Mouse (Mus musculus) urinary bladder, adult 18-20 months (tissue): ENCODE measurements around the gene Tmem141.
A peak's percentile ranks its signal among the peaks of the same experiment; 100 is the strongest.

Experiments used
- DNase-seq, 2 experiments: peaks; one replicate each; pipeline ENCODE4 v3.0.0; 2022; ENCODE audit warnings: low spot score in 2 of 2, mixed read lengths in 2 of 2

Gene Tmem141

GRCm38 (mm10) chr2:25607761-25608622 lies 13.8 kb downstream of the Tmem141 start, which contains the start of gene Rabl6:
Gene Rabl6, minus strand, starts transcription at chr2:25608521.
- DNase-seq, result peak; percentile 80 to 88

- DNase-seq, result no peak
Measured at GRCm38 (mm10) chr2:25602526-25602925, 19.3 kb downstream of the Tmem141 start.

GRCm38 (mm10) chr2:25600037-25600436 lies 21.8 kb downstream of the Tmem141 start:
- DNase-seq, result no peak

GRCm38 (mm10) chr2:25598749-25599148 lies 23.1 kb downstream of the Tmem141 start:
- DNase-seq, result no peak

- no peak for DNase-seq
Measured at GRCm38 (mm10) chr2:25596765-25597510, 24.9 kb downstream of the Tmem141 start.

GRCm38 (mm10) chr2:25591863-25592262 lies 29.9 kb downstream of the Tmem141 start:
- no peak for DNase-seq

- no peak for DNase-seq
Measured at GRCm38 (mm10) chr2:25588227-25588907, 33.4 kb downstream of the Tmem141 start.

GRCm38 (mm10) chr2:25587290-25587689 lies 34.5 kb downstream of the Tmem141 start:
- no peak for DNase-seq

GRCm38 (mm10) chr2:25585601-25586000 lies 36.2 kb downstream of the Tmem141 start:
- no peak for DNase-seq

- no peak for DNase-seq
Measured at GRCm38 (mm10) chr2:25584856-25585255, 36.9 kb downstream of the Tmem141 start.

- DNase-seq, result no peak
Measured at GRCm38 (mm10) chr2:25584152-25584551, 37.7 kb downstream of the Tmem141 start.

- no peak for DNase-seq
Measured at GRCm38 (mm10) chr2:25583571-25583970, 38.2 kb downstream of the Tmem141 start.

- DNase-seq, result no peak
Measured at GRCm38 (mm10) chr2:25583120-25583481, 38.7 kb downstream of the Tmem141 start.

- DNase-seq, result no peak
Measured at GRCm38 (mm10) chr2:25582466-25583119, 39.2 kb downstream of the Tmem141 start.

- no peak for DNase-seq
Measured at GRCm38 (mm10) chr2:25581901-25582301, 39.9 kb downstream of the Tmem141 start.

GRCm38 (mm10) chr2:25581294-25581864 lies 40.4 kb downstream of the Tmem141 start, which contains the start of gene Ajm1:
Gene Ajm1, minus strand, starts transcription at chr2:25581757.
- no peak for DNase-seq

GRCm38 (mm10) chr2:25580621-25581101 lies 41.1 kb downstream of the Tmem141 start:
- no peak for DNase-seq

- peak in 1 of 2 experiments; percentile 34 for DNase-seq
Measured at GRCm38 (mm10) chr2:25579737-25580460, 41.9 kb downstream of the Tmem141 start.

- DNase-seq, result no peak
Measured at GRCm38 (mm10) chr2:25578796-25579736, 42.7 kb downstream of the Tmem141 start.
